Mouse (Mus musculus) hindbrain, embryonic 10.5 days (tissue): ENCODE data around the gene C730034F03Rik. TPM values are rescaled to one million over a fixed set of nuclear protein-coding genes. Genes with fewer than 3 reads are reported as not detected.
A peak's percentile ranks its signal among the peaks of the same experiment; 100 is the strongest.

Experiments
- DNase-seq: peaks from one replicate; pipeline ENCODE4 v3.0.0-alpha.2; 2017; ENCODE audit warnings: low spot score
- H3K27ac ChIP-seq: fragments of 300-500 bp; sonication (generic); 2 replicates; pipeline ENCODE4 v1.5.1; 2016; ENCODE audit warnings: mild to moderate bottlenecking, moderate library complexity
- H3K27me3 ChIP-seq: fragments of 300-500 bp; sonication (generic); 2 replicates; pipeline ENCODE4 v1.6.1; 2016; ENCODE audit warnings: mild to moderate bottlenecking; ENCODE audit not compliant: poor library complexity, insufficient read depth, severe bottlenecking
- H3K36me3 ChIP-seq: fragments of 300-500 bp; sonication (generic); 2 replicates; pipeline ENCODE4 v1.6.1; 2016; ENCODE audit warnings: mild to moderate bottlenecking, moderate library complexity
- H3K4me1 ChIP-seq: fragments of 300-500 bp; sonication (generic); replicated peaks from 2 replicates; pipeline ENCODE4 v1.6.1; 2016; ENCODE audit warnings: mild to moderate bottlenecking
- H3K4me3 ChIP-seq: fragments of 300-500 bp; sonication (generic); 2 replicates; pipeline ENCODE4 v1.5.1; 2016; ENCODE audit warnings: mild to moderate bottlenecking, moderate library complexity
- H3K9me3 ChIP-seq: fragments of 300-500 bp; sonication (generic); 2 replicates; pipeline ENCODE4 v1.6.1; 2016; ENCODE audit warnings: mild to moderate bottlenecking, moderate library complexity
- WGBS: fragments of 180-500 bp; shearing (Covaris S2); methylation state at CpG from one replicate; pipeline ENCODE4 v1.1.7; 2016; 5-methylcytosine and 5-hydroxymethylcytosine counted together
- polyA plus RNA-seq: library from polyadenylated mRNA; unstranded; fragments of >200 nt; fragmentation: Nextera tagmentation; extraction: Ambion mirVana; gene quantifications from 2 replicates; pipeline ENCODE4 v1.2.1, GENCODE M21; 2016

The C730034F03Rik gene
- polyA plus RNA-seq, 1 experiment from 2014 or later = 3.8 TPM

- H3K9me3 ChIP-seq = no peaks in the 10 kb centered on the region
- H3K36me3 ChIP-seq = no peaks in the 10 kb centered on the region
- 42% methylated on average over 8 of the region's 8 CpGs for WGBS
- H3K4me1 ChIP-seq = no peaks in the 10 kb centered on the region
- DNase-seq = no peak
- H3K27me3 ChIP-seq = no peaks in the 10 kb centered on the region
- H3K4me3 ChIP-seq = no peak overlapping the region
- no peak overlapping the region for H3K27ac ChIP-seq
Observed at GRCm38 (mm10) chr15:89442486-89443070, 13.2 kb downstream of the C730034F03Rik start.

- Histone ChIP-seq H3K36me3 (peaks cover 20% of the 10 kb centered on the region), H3K4me3 (peak overlapping the region; percentile 83), H3K9me3 (no peaks in the 10 kb centered on the region), H3K27ac (peak overlapping the region; percentile 89), H3K27me3 (peaks cover 37% of the 10 kb centered on the region), H3K4me1 (peaks cover 29% of the 10 kb centered on the region)
- peak; percentile 70 for DNase-seq
- 5% methylated on average over 24 of the region's 24 CpGs for WGBS
Observed at GRCm38 (mm10) chr15:89452906-89453864, 23.8 kb downstream of the C730034F03Rik start.

GRCm38 (mm10) chr15:89453865-89454478, 24.6 kb downstream of the C730034F03Rik start, which contains the start of gene Mapk8ip2:
Gene Mapk8ip2 (plus strand): TSS chr15:89453913.
- peaks cover 27% of the 10 kb centered on the region for H3K36me3 ChIP-seq
- H3K4me3 ChIP-seq = peak within 1 kb of the TSS; percentile 83
- peaks cover 37% of the 10 kb centered on the region for H3K27me3 ChIP-seq
- H3K4me1 ChIP-seq = peaks cover 29% of the 10 kb centered on the region
- peak; percentile 60 for DNase-seq
- H3K27ac ChIP-seq = peak within 1 kb of the TSS; percentile 89
- under 1% methylated on average over 53 of the region's 53 CpGs for WGBS
- H3K9me3 ChIP-seq = no peaks in the 10 kb centered on the region

GRCm38 (mm10) chr15:89454857-89455256, 25.5 kb downstream of the C730034F03Rik start:
- Histone ChIP-seq H3K27me3 (peaks cover 33% of the 10 kb centered on the region), H3K36me3 (peaks cover 36% of the 10 kb centered on the region), H3K4me3 (peak overlapping the region; percentile 83), H3K4me1 (peaks cover 29% of the 10 kb centered on the region), H3K9me3 (no peaks in the 10 kb centered on the region), H3K27ac (peak overlapping the region; percentile 89)
- no peak for DNase-seq
- 11% methylated on average over 6 of the region's 6 CpGs for whole genome bisulfite sequencing

GRCm38 (mm10) chr15:89455642-89456041, 26.3 kb downstream of the C730034F03Rik start:
- no peaks in the 10 kb centered on the region for H3K9me3 ChIP-seq
- peak overlapping the region; percentile 83 for H3K4me3 ChIP-seq
- H3K27me3 ChIP-seq = peaks cover 33% of the 10 kb centered on the region

DNA sequence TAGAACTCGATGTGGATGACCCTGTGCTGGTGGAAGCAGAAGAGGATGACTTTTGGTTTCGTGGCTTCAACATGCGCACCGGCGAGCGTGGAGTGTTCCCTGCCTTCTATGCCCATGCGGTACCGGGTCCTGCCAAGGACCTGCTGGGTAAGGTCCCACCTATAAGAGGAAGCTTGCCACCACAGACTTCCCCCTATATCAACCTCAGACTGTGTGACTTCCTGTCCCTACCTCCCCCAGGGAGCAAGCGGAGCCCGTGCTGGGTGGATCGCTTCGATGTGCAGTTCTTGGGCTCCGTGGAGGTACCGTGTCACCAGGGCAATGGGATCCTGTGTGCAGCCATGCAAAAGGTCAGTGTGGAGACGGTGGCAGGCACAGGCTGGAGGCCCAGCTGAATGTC, 29.6 kb downstream of the C730034F03Rik start:
- peaks cover 13% of the 10 kb centered on the region for H3K27me3 ChIP-seq
- WGBS = 93% methylated on average over 15 of the region's 15 CpGs
- no peak for DNase-seq
- no peaks in the 10 kb centered on the region for H3K9me3 ChIP-seq
- no peak overlapping the region for H3K4me3 ChIP-seq
- H3K27ac ChIP-seq = no peak overlapping the region
- peaks cover 23% of the 10 kb centered on the region for H3K4me1 ChIP-seq
- H3K36me3 ChIP-seq = peaks cover 69% of the 10 kb centered on the region

More at GRCm38 (mm10) chr15:89455642-89456041, 26.3 kb downstream of the C730034F03Rik start:
- Histone ChIP-seq H3K4me1 (peaks cover 32% of the 10 kb centered on the region), H3K36me3 (peaks cover 44% of the 10 kb centered on the region), H3K27ac (no peak overlapping the region)
- no peak for DNase-seq
- WGBS = 88% methylated on average over 6 of the region's 6 CpGs

GRCm38 (mm10) chr15:89459821-89460220, 30.4 kb downstream of the C730034F03Rik start:
- Histone ChIP-seq H3K4me3 (no peak overlapping the region), H3K36me3 (peaks cover 69% of the 10 kb centered on the region), H3K4me1 (peaks cover 15% of the 10 kb centered on the region), H3K27me3 (peaks cover 6% of the 10 kb centered on the region; the same call in 1 of the 2 replicates), H3K27ac (no peak overlapping the region), H3K9me3 (no peaks in the 10 kb centered on the region)
- 87% methylated on average over 7 of the region's 7 CpGs for WGBS
- no peak for DNase-seq

DNA sequence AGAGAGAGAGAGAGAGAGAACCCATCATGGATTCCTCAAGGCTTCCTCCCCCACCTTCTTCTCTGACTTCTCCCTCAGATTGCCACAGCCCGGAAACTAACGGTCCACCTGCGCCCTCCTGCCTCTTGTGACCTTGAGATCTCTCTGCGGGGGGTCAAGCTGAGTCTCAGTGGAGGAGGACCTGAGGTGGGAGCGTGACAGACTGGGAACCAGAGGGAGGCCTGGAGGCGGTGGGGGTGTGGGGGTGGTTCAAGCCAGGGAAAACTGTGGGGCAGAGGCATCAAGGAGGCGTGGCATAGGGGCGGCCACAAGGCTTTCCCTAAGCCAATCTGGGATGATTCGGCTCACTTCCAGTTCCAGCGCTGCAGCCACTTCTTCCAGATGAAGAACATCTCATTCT, 30.9 kb downstream of the C730034F03Rik start:
- Histone ChIP-seq H3K36me3 (peaks cover 69% of the 10 kb centered on the region), H3K27ac (no peak overlapping the region), H3K4me3 (no peak overlapping the region), H3K27me3 (0 out of 2 replicates have a peak, but pooled peaks cover 1% of the 10 kb centered on the region), H3K9me3 (no peaks in the 10 kb centered on the region), H3K4me1 (peaks cover 10% of the 10 kb centered on the region)
- no peak for DNase-seq
- 79% methylated on average over 10 of the region's 10 CpGs for WGBS

DNA sequence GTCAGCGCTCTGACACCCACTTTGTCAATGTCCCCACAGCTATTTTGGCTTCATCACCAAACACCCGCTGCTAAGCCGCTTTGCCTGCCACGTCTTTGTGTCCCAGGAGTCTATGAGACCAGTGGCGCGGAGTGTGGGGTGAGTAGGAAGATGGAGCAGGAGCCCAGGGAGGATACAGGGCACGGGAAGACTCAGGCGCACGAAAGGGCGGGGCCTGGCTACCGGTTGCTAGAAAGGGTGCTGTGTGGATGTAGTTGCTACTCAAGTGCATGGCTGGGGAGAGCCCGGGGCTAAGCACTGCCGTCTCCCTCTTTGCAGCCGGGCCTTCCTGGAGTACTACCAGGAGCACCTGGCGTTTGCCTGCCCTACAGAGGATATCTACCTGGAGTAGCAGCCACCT, 31.9 kb downstream of the C730034F03Rik start:
- WGBS = 82% methylated on average over 15 of the region's 15 CpGs
- no peaks in the 10 kb centered on the region for H3K9me3 ChIP-seq
- H3K4me1 ChIP-seq = peaks cover 2% of the 10 kb centered on the region; the same call in 1 of the 2 replicates
- H3K27me3 ChIP-seq = no peaks in the 10 kb centered on the region
- DNase-seq = no peak
- peaks cover 68% of the 10 kb centered on the region for H3K36me3 ChIP-seq
- no peak overlapping the region for H3K4me3 ChIP-seq
- no peak overlapping the region for H3K27ac ChIP-seq

GRCm38 (mm10) chr15:89462176-89462575, 32.8 kb downstream of the C730034F03Rik start:
- H3K27me3 ChIP-seq = no peaks in the 10 kb centered on the region
- no peak for DNase-seq
- peaks cover 59% of the 10 kb centered on the region for H3K36me3 ChIP-seq
- peaks cover 2% of the 10 kb centered on the region; the same call in 1 of the 2 replicates for H3K4me1 ChIP-seq
- H3K4me3 ChIP-seq = no peak overlapping the region
- no peaks in the 10 kb centered on the region for H3K9me3 ChIP-seq
- 84% methylated on average over 7 of the region's 7 CpGs for WGBS
- H3K27ac ChIP-seq = no peak overlapping the region

DNA sequence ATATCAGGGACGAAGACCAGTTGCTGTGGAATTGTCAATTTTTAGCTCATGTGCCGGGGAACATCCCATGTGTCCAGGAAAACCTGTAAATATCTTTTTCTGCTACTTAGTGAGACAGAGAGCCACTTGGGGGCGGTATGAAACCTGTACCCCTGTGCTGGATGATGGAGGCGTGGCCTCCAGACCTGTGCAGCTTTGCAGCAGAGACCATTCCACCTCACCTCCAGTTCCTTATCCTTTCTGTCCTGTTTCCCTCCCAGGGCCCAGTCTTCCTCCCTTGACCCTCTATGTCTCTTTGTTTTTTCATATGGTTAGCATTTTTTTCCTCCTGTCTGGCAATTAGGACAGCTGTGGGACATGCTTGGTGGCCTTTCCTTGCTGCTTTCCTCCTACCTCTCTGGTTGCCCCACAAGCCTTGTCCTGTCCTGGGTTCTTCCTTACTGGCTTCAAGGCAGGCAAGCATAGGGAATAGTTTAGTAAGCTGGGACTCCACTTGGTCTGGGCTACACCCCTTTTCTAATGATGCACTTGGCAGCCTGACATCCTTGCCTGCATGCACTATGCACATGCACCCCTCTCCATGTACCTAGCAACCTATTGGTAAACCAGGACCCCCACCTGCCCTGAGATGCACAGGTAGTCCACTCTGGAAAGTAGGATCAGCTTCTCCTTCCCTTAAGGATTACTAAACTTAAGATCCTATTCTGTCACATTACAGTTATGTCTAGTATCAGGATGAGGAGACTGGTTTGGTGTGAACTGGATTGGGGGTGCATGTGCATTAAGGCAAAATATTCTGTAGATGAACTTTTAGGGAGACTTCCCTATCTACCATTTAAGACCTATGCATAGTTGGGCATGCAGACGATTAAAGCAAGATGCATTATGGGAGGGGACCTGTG, 34.2 kb downstream of the C730034F03Rik start:
- Histone ChIP-seq H3K36me3 (peaks cover 45% of the 10 kb centered on the region), H3K4me1 (peaks cover 2% of the 10 kb centered on the region; the same call in 1 of the 2 replicates), H3K9me3 (no peaks in the 10 kb centered on the region), H3K4me3 (no peak overlapping the region), H3K27me3 (no peaks in the 10 kb centered on the region), H3K27ac (no peak overlapping the region)
- no peak for DNase-seq
- 70% methylated on average over 5 of the region's 5 CpGs for WGBS

DNA sequence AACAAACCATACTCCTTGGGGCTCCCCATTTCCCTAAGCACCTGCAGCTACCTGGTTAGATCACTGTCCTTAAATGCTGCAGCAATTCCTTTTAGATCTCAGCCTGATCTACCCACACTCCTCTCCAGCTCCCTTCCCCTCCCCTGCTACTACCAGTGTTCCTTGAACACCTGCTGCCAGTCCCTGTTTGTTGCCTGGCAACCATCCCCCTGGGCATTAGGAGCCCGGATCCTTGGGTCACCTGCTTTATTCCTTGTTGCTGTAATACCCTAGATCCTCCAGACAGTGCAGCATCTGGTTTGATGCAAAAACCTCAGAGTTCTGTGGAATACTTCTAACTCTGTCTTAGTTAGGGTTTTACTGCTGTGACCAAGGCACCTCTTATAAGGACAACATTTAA, 35.7 kb downstream of the C730034F03Rik start:
- H3K36me3 ChIP-seq = peaks cover 31% of the 10 kb centered on the region
- no peaks in the 10 kb centered on the region for H3K27me3 ChIP-seq
- H3K27ac ChIP-seq = no peak overlapping the region
- no peak for DNase-seq
- WGBS = 2% methylated on average over 1 of the region's 1 CpGs
- H3K9me3 ChIP-seq = no peaks in the 10 kb centered on the region
- H3K4me3 ChIP-seq = no peak overlapping the region
- H3K4me1 ChIP-seq = peaks cover 2% of the 10 kb centered on the region; the same call in 1 of the 2 replicates
